Mouse (Mus musculus) adrenal gland (tissue): ENCODE measurements around the gene Anapc16.

Experiments
- intact Hi-C: fragments of 180-260 bp; cut with DNase I; formaldehyde crosslinking; loops from one replicate; pipeline ENCODE4 v1.15.1; 2025

Gene Anapc16

DNA sequence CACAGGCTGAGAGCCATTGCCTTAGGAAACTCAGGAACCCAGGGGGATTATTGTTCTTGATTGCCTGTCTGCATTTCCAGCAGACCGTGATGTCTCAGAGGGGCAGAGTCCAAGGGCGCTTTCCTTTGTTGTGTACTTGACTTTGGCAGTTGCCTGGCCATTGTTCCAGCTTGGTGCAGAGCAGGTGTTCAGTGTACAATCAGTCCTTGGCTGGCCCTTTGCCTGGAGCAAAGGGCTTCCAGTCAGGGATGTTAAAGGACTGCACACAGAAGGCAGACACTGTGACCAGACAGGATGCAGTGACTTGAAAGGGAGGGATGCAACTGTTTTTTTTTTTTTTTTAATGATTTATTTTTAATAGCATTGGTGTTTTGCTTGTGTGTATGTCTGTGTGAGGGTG, 30.4 kb downstream of the Anapc16 start:
- intact Hi-C loops: no loop called here

DNA sequence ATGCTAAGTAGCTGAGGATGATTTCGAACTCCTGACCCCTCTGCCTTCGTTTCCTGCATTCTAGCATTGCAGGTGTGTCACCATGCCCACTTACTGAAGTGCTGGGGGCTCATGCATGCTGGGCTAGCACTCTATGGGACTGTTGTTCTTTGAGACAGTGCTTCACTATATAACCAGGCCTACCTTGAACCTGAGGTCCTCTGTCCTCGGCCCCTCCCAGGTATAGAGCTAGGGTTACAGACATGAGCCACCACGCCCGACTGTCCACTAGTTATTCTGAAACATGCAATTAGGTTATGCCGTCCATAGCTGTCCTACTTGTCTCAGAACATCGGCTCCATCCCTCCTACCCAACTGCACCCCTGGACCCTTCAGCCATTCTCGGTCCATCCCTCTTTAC, 31.1 kb downstream of the Anapc16 start:
- intact Hi-C loops: no loop called here

DNA sequence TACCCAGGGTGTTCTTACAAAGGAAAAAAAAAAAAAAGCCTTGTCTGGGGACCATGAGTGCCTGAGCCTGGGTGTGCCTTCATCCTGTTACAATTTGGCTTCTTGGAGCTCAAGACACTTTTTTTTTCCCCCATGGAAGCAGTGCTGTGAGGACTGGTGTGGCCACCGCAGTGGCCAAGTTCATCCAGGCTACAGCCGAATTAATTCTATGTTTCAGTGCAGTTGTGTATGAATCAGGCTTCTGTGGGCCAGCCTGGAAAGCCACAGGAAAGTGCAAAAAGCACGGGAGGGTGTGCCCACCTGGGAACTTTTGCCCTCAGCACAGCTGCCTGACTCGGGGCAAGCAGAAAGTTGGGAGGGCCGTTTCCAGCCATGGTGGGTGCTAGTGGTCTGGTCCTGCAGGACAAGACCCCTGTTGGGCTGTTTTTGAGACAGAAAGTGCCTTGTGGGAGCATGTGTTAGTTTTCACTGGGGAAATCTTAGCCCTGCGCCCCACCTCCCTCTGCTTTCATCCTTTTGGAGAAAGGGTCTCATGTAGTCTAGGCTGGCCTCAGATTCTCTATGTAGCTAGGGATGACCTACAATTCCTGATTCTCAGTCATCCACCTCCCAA, 32.4 kb downstream of the Anapc16 start:
- intact Hi-C loops: no loop called here

DNA sequence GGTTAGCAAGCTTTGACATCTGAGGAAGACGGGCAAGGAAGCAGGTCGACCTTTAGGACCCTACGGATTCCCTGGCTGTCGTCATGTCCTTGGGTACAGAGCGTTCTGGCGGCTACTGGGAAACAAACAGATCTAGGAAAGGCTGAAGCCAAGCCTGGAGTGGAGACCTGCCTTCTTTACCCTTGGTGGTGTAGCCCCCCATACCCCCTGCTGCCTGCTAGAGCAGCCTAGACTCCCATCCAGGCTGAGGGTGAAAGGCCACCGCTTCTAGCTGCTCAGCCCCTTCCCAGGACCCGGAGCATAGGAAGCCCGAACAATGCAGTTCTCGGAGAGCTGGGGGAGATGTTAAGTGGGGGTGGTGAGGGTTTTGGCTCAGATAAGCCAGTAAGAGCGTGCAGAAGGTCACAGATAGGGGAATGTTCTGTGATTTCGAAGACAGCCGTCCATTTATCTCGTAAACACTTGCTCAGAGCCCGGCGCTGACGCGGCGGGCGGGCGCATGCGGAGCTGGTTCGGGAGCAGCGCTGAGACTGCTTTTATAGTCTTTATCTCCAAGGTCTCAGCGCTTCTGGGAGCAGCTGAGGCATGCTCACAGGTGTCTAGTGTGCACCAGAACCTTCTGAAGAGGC, 33.0 kb downstream of the Anapc16 start:
- intact Hi-C loops: no loop called here

DNA sequence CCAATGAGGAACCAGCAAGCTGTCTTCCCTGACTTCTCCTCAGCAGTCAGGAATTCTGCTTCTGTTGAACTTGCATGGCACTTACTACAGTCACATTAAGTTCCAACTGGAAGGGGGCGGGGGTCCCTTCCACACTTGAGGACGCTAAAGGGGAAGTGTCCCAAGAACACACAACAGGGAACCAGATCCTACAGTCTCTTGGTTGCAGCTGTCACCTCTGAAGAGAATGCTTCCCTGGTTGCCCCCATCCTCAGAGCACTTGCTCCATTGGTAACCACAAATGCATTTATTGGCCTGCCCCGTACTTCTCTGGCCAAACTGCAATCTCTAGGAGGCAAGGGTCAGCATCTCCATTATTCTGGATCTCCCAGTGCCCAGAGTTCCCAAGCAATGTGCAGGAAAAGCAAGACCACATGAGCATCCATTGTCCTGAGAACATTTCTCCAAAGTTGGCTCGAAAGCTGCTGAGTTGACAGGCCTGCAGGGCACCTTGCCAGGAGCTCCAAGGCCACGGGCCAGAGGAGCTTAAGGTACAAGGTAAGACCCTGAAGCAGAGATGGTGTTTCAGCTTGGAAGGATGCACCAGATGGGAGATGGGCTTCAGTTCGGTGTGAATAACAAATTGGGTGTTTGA, 35.5 kb downstream of the Anapc16 start:
- intact Hi-C loops: no loop called here

DNA sequence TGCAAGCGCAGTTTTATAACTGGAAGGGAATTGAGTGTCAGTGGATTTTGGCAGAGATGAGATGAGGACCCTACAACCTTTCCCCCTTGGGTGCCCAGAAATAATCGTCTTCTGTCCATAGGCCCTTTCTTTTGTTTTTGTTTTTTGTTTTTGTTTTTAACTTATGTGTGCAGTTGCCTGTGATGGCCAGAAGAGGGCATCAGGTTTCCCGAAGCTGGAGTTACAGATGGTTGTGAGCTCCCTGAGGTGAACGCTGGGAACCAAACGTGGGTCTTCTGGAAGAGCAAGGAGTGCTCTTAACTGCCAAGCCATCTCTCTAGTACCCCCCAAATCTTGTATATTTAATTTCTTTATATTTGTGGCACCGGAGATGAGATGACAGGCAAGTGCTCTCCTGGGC, 36.2 kb downstream of the Anapc16 start:
- intact Hi-C loops: no loop called here

DNA sequence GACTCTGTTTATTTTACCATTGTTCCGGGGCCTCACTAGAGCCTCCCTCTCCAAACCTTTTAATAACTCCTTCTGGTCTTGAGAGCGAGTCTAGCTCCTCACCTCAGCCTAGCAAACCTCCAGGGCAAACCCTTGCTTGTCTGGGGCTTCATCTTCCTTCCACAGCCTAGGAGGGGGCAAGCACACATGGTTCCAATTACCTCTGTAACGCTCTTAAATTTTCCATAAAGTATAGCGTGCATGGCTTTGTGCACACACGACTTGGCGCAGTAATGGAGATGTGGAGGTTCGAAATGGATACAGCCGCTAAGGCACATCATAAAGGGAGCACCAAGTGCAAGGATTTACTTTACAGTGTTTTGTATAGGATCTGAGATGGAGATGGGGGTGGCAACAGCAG, 37.1 kb downstream of the Anapc16 start:
- intact Hi-C loops: no loop called here

DNA sequence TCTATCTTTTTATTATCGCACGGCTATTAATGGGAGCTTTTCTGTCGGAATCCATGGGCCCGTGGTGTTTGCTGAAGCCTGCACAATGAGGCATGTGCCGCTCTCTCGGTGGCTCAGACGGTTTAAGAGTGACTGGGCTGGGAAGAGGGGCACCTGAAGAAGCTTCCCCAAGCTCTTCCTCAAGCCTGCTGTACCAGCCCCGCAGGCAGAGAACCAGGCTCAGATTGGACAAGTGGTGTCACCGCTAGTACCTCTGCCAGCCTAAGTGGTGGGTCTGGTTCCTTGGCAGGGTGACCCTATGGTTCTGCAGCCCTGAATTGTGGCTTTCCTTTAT, 37.6 kb downstream of the Anapc16 start:
- intact Hi-C loops: no loop called here

DNA sequence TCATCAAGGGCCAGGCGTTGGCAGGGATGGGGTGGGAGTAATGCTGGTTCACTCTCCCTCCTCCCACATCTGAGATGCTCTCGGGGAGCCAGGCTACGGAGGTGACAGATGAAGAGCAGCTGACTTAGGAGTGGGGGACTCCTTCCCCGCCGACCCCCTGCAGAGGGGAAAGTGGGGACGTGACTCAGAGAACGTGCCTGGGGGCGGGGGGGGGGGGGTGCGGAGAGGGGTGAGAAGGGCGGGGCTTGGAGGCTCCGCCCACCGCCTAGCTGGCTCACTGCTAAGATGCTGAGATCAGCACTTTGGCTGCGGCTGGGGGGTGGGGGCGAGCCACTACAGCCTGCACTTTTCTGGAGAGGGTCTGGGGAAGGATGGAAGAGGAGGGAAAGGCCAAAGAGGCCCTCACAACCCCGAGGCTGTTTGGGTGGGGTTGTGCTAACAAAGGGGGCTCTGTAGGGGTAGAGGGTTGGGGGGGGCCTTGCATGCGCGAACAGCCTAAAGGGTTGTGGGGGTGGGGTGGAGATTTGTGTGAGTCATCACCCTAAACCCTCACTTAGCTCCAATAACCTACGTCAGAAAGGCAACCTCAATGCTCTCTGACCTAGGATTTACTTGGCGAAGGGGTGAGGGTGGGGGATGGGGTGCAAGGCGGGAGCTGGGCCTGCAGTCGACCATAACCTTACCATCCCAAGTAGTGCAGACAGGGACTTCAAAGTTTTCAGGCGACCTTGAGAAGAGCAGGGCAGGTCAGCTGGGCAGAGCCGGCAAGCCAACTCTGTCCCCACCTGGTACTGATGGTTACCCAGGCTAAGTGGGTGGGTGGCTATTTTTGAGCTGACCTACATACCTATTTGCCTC, 38.2 kb downstream of the Anapc16 start:
- intact Hi-C loops: no loop called here

DNA sequence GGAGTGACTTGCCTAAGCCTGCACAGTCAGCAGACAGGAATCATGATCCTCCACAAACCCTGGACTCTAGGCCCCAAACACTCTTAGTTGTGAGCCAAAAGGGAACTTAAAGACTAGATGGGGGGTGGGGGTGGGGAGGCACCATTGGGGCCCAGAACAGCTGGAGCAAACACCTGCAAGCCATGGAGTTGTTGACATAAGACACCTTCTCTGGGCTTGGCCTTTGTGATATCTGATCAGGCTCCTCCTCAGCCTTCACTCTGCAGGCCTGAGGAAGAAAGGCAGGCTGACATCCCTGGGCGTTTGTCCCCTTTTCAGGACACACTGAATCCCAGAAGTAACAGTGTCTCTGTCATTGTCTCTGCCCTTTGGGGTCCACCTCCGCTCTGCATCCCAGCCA, 39.3 kb downstream of the Anapc16 start:
- intact Hi-C loops: no loop called here

DNA sequence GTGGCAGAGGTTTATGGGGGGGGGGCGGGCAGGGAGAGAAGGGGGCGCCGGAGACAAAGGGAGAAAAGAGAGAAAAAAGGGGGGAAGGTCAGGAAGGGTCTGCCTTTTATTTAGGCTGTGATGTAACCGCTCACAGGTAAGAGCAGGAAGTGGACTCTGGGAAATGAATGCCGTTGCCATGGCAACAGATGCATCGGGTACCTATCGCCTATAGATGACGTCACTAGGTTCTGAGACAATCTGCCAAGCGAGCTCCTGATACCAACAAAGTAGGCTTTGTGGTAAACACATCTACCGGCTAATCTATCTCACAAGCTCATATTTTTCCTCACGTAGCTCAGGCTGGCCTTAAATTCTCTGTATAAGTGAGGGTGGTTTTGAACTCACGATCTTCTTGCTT, 43.4 kb downstream of the Anapc16 start:
- intact Hi-C loops: no loop called here

DNA sequence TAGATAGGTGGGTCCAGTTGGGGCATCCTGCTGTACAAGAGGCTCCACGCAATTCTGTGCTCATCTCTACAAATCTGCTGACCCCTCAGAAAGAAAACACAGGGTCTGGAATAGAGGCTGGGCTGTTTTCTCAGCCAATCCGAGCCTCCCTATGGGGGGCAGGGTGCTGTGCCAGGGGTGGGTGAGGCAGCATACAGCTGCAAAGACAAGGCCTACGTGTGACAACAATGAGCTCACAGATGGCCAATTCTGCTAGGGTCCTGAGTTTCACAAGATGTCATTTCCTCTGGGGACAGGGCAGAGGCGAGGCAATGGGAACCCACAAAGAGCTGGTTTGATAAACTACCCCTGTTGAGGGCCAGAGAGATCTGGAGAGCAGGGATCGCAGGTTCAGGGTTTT, 44.5 kb downstream of the Anapc16 start:
- intact Hi-C loops: no loop called here

DNA sequence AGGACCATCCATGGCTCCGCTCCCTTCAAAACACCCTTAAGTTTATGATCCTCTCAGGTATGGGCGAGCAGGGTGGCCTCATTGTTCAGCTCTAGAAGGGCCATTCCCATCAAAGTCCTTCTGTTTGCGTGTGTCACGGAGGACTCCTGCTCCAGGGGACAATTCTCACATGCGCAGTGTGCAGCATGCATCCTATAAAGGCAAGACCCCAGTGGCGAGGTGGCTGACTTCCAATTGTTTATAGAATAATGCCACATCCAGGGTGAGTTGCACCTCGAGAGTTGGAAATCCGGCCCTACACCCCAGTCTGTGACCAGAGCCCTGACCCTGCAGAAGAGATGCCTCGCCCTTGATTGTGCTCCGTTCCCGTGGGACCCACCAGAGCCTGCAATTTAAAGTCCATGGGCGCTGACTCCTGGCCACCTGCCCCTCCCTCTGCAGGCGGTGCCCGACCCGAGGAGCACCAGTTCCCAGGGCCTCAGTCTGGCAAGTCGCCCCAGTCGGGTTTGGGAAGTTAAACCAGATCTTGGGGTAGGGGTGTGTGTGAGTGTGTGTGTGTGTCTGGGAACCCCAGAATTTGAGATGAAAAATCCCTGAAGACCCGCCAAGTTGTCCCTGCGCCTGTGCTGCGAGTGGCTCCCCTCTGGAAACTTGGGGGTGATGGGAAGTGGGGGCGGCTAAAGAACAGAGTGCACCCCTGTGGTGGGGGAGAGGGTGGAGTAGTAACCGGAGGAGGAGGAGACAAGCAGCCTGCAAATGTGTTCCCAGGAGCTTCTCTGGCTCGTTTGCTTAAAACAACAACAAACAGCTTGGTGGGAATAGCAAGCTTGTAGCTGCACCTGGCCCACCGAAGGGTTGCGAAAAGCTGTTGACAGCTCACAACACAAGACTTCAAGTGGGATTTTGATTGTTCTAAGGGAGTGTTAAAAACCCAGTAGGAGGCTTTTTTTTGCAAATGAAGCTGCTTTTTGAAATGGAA, 45.5 kb downstream of the Anapc16 start:
- intact Hi-C loops: no loop called here

DNA sequence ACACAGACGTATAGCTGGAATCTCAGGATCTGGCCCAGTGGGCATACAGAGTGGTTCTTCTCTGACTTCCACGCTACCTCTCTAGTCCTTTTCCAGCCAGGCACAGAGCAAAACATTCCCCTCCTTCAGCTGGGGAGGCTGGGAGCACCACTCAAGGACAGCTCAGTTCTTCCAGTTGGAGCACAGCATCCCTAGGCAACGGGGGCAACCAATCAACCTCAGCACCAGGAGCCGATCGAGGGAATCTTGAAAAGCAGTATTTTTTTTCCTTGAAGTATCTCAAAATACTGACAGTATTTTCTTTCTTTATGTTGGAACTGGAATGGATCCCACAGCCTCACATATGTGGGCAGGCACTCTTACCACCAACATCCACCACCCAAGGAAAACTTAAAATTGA, 46.3 kb downstream of the Anapc16 start:
- intact Hi-C loops: no loop called here

DNA sequence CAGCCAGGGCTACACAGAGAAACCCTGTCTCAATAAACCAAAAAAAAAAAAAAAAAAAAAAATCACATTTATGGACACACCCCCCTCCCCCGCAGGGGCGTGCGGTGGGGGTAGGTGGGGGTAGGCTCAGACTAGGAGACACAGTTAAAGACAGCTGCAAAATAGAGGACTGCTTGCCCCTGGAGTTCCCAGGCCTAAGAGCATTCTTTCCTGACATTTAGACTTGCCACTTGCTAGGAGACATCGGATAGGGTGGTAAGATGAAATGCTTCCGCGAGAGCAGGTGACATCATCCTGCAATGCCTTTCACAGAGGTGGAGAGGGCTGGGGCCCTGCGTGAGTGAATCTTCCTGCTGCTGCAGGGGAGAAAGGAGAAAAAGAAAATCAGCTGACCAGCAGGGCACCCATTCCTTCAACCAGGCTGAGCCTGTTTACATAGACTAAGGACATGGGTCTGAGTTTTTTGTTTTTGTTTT, 49.3 kb downstream of the Anapc16 start:
- intact Hi-C loops: loop anchor here (5.0 kb wide), 2 partner anchors 34 to 36 kb away; no protein-coding TSS in a partner anchor

DNA sequence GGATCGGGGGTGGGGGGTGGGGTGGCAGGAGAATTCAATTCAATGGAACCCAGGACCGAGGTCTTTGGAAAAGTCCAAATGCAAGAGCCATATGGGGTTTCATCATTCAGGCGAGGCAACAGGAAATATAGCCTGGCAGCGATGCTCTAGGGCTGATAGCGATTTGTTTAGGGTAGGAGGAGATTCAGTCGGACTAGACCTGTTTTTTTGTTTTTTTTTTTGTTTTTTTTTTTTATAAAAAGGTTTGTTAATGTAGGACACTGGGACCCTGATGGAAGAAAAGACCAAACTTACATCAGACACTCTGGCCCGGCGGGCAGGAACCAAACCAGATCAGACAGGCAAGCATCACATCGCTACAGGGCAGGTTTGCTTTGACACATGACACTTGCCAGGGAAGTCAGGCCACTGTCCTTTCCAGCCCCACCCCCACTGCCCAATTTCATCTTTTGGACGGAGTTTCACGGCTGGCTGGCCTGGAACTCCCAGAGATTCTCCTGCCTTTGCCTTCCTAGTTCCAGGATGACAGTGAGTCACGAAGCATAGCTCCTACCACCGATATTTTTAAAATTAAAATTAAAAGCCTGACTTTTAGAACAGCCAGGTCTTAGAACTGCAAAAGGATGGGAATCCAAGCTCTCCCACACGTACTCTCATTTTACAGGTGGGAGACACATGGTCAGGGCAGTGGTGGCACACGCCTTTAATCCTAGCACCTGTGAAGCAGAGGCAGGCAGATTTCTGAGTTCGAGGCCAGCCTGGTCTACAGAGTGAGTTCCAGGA, 50.0 kb downstream of the Anapc16 start:
- intact Hi-C loops: loop anchor here (5.0 kb wide), 2 partner anchors 34 to 36 kb away; no protein-coding TSS in a partner anchor

DNA sequence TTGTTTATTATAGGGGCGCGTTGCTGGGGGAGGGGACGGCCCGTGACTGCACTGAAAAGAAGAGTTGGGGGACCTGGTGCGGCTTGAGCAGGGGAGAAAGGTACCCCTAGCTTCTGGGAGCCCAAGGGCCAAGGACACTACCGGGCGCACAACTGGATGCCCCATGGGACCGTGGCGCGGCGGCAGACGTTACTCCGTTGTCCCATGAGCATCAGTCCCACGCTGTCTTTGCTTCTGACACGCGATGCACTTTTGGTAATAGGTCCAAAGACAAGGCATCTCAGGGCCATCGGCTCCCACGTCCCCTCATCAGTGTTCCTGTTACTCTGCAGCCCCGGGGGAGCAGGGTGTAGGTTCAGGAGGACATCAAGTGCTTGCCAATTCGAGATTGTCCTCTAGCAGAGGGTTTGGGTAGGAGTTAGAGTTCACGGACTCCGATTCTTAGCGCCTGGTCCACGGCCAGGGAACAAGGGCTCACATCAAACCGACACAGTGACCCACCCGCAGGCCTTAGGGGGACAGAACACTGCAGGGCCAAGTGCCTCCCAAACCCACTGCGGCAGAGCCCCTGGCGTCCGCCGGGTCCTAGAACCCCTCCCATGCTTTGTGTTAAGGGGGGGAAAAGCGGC, 50.7 kb downstream of the Anapc16 start:
- intact Hi-C loops: loop anchor here (5.0 kb wide), 2 partner anchors 35 kb away; no protein-coding TSS in a partner anchor

DNA sequence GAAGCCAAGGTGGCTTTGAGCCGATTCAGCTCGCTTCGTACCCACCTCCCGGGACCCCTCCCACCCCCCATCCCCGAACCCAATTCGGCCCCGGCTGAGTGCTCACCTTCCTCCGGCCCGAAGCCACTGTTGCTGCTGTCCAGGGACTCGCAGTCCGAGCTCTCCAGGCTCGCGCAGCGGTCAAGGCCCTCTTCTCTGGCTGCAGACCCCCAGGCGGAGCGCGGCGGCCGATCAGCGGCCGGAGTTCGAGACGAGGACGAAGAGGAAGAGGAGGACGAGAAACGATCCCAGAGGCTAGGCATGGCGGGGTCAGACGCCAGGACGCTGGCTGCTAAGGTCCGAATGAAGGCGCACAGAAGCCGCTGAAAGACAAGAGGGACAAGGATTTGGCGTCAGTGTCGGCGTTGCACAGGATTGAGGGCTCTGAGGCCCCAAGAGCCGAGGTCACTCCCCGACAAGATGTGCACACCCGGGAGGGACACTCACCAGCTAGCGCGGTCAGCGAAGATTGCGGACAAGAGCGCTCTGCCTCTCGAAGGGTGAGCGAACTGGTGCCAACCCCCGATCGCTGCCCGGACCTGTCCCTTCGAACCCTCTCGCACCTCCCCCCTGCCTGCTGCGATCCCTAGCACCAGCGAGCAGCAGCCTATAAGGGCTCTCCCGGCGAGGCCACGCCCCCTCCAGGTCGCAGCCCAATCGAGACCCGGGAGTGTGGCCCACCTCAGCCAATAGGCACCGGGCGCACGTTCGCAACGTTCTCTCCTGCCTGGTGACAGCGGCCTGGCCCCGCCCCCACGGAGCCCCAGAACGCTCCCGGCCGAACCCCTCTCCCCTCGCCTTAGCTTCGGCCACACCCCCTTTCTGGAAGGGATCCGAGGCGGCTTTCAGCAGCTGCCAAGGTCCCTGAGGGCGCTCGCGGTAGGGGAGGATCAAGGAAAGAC, 51.5 kb downstream of the Anapc16 start, which contains the start of gene Ddit4:
TSS of gene Ddit4 (minus strand) at position 624 of the 941 bp plus-strand sequence.
- intact Hi-C loops: loop anchor here (2.0 to 5.0 kb wide), 3 partner anchors 34 to 57 kb away; no protein-coding TSS in a partner anchor
